Mouse (Mus musculus) midbrain, embryonic 13.5 days (tissue): Measurements from ENCODE around the gene Mettl7a1. TPM values are rescaled to one million over a fixed set of nuclear protein-coding genes. Genes with fewer than 3 reads are reported as not detected.
A peak's percentile ranks its signal among the peaks of the same experiment; 100 is the strongest.
"Not testable (repeated sequence)": the region's sequence is repeated elsewhere in the genome, so short reads cannot be mapped to it uniquely, and the experiment has no call there.

Experiments
- ATAC-seq: fragments of 200-750 bp; cut with Nextera tagmentation; 2 replicates; pipeline ENCODE4 v1.8.0; 2017; ENCODE audit warnings: mild to moderate bottlenecking, moderate TSS enrichment, moderate library complexity
- H3K27ac ChIP-seq: fragments of 300-500 bp; sonication (generic); 2 replicates; pipeline ENCODE4 v1.5.1; 2015; ENCODE audit warnings: inconsistent platforms, mild to moderate bottlenecking, moderate library complexity
- H3K27me3 ChIP-seq: fragments of 300-500 bp; sonication (generic); 2 replicates; pipeline ENCODE4 v1.6.1; 2015; ENCODE audit warnings: mild to moderate bottlenecking, inconsistent platforms
- H3K36me3 ChIP-seq: fragments of 300-500 bp; sonication (generic); 2 replicates; pipeline ENCODE4 v1.6.1; 2015; ENCODE audit warnings: mild to moderate bottlenecking, inconsistent platforms
- H3K4me1 ChIP-seq: fragments of 300-500 bp; sonication (generic); replicated peaks from 2 replicates; pipeline ENCODE4 v1.6.1; 2015; ENCODE audit warnings: inconsistent platforms
- H3K4me2 ChIP-seq: fragments of 300-500 bp; sonication (generic); replicated peaks from 2 replicates; pipeline ENCODE4 v1.6.1; 2015; ENCODE audit warnings: moderate library complexity, mild to moderate bottlenecking, inconsistent platforms
- H3K4me3 ChIP-seq: fragments of 300-500 bp; sonication (generic); replicated peaks from 2 replicates; pipeline ENCODE4 v1.5.1; 2015; ENCODE audit warnings: mild to moderate bottlenecking, inconsistent platforms
- H3K9ac ChIP-seq: fragments of 300-500 bp; sonication (generic); replicated peaks from 2 replicates; pipeline ENCODE4 v1.6.1; 2015; ENCODE audit warnings: mild to moderate bottlenecking, inconsistent platforms
- H3K9me3 ChIP-seq: fragments of 300-500 bp; sonication (generic); 2 replicates; pipeline ENCODE4 v1.6.1; 2016; ENCODE audit warnings: mild to moderate bottlenecking, inconsistent platforms
- WGBS: fragments of 180-500 bp; shearing (Covaris S2); methylation state at CpG from one replicate; pipeline ENCODE4 v1.1.7; 2015; 5-methylcytosine and 5-hydroxymethylcytosine counted together
- polyA plus RNA-seq: library from polyadenylated mRNA; unstranded; fragments of >200 nt; fragmentation: Nextera tagmentation; extraction: Ambion mirVana; gene quantifications from 2 replicates; pipeline ENCODE4 v1.2.1, GENCODE M21; 2015

Gene Mettl7a1
- polyA plus RNA-seq, 1 experiment from 2014 or later: 4.6 TPM

GRCm38 (mm10) chr15:100330739-100331138 lies 26.8 kb downstream of the Mettl7a1 start:
- H3K9ac ChIP-seq: no peak overlapping the region
- H3K4me2 ChIP-seq: no peak overlapping the region
- no peak for ATAC-seq
- 92% methylated on average over 7 of the region's 7 CpGs for WGBS
- no peaks in the 10 kb centered on the region for H3K36me3 ChIP-seq
- H3K4me1 ChIP-seq: no peaks in the 10 kb centered on the region
- no peaks in the 10 kb centered on the region for H3K9me3 ChIP-seq
- no peak overlapping the region for H3K27ac ChIP-seq
- no peak overlapping the region for H3K4me3 ChIP-seq
- no peaks in the 10 kb centered on the region for H3K27me3 ChIP-seq

- H3K27ac ChIP-seq, H3K4me1 ChIP-seq, H3K4me2 ChIP-seq, ATAC-seq, H3K27me3 ChIP-seq, H3K9ac ChIP-seq, H3K9me3 ChIP-seq, H3K36me3 ChIP-seq, H3K4me3 ChIP-seq: not testable (repeated sequence)
- WGBS: 48% methylated on average over 3 of the region's 10 CpGs
Measured at GRCm38 (mm10) chr15:100332077-100332961, 28.4 kb downstream of the Mettl7a1 start.

GRCm38 (mm10) chr15:100334629-100335028 lies 30.7 kb downstream of the Mettl7a1 start, which contains the start of gene Mettl7a3:
Gene Mettl7a3, plus strand, starts transcription at chr15:100334929.
- Histone ChIP-seq H3K27me3 (no peaks in the 10 kb centered on the region), H3K9me3 (no peaks in the 10 kb centered on the region), H3K36me3 (no peaks in the 10 kb centered on the region), H3K4me3 (no peak within 1 kb of the TSS), H3K4me2 (no peak within 1 kb of the TSS), H3K9ac (no peak within 1 kb of the TSS), H3K4me1 (no peaks in the 10 kb centered on the region), H3K27ac (no peak within 1 kb of the TSS)
- WGBS: 91% methylated on average over 10 of the region's 10 CpGs
- ATAC-seq: no peak

GRCm38 (mm10) chr15:100337328-100337727 lies 33.4 kb downstream of the Mettl7a1 start:
- ATAC-seq, H3K27ac ChIP-seq, H3K4me3 ChIP-seq, H3K9me3 ChIP-seq, H3K36me3 ChIP-seq, H3K9ac ChIP-seq, H3K4me2 ChIP-seq, H3K27me3 ChIP-seq, H3K4me1 ChIP-seq: not testable (repeated sequence)

GRCm38 (mm10) chr15:100337847-100338246 lies 33.9 kb downstream of the Mettl7a1 start:
- not testable (repeated sequence) for H3K9ac ChIP-seq, H3K4me1 ChIP-seq, H3K4me2 ChIP-seq, H3K9me3 ChIP-seq, H3K36me3 ChIP-seq, H3K27me3 ChIP-seq, H3K4me3 ChIP-seq, H3K27ac ChIP-seq
- WGBS: 44% methylated on average over 10 of the region's 10 CpGs
- 0 out of 2 replicates have a peak, but pooled peaks have one; percentile 50 for ATAC-seq

DNA sequence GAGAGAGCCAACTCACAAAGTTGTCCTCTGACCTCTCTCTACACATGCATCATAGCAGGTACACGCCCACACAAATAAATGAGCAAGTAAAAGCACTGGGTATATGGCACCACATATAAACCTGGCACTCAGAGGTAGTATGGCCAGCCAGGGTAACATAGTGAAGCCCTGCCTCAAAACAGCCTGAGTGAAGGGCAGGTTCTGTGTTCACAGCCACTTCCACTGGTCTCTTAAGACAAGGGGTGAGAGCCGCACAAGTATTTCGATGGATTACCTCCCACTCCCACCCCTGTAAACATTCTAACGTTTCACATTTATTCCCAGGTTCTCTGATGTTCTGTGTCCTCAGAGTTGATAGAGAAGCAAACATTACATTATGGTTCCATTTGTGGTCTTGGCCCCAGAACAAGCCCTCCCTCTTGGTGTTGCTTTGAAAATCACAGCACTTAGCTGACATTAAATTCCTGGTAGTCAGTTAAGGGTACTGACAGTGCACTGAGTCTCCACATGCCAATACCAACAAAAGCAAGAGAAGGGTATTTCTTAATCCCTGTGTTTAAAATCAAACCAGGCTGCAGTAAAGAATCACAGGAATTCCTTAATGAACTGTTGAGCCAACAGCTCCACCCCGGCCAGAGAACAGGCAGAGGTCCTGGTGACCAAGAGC lies 37.5 kb downstream of the Mettl7a1 start:
- not testable (repeated sequence) for H3K27ac ChIP-seq, H3K4me3 ChIP-seq, H3K27me3 ChIP-seq, H3K4me1 ChIP-seq, H3K36me3 ChIP-seq, H3K4me2 ChIP-seq, ATAC-seq, H3K9ac ChIP-seq, H3K9me3 ChIP-seq
- 76% methylated on average over 4 of the region's 5 CpGs for WGBS

DNA sequence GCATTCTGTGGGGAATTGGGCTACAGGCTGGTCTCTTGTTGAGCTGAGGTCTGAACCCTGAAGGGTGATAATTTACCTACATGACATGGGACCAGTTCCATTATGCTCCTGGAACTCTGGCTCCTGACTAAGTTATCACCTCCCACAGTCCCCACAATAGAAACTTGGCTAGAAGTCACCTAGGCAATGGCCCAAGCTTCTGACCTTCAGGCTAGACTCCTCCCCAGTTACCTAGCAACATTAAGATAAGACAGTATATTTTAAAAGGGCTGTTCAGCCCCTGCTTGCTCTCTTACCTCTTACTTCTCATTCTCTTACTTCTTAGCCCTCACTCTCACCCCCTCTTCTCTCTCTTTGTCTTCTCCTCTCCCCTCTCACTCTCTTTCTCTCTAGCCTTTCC lies 41.5 kb downstream of the Mettl7a1 start:
- H3K4me2 ChIP-seq: no peak overlapping the region
- H3K27me3 ChIP-seq: no peaks in the 10 kb centered on the region
- H3K36me3 ChIP-seq: no peaks in the 10 kb centered on the region
- no peak for ATAC-seq
- H3K9ac ChIP-seq: no peak overlapping the region
- no peaks in the 10 kb centered on the region for H3K4me1 ChIP-seq
- H3K4me3 ChIP-seq: no peak overlapping the region
- H3K27ac ChIP-seq: no peak overlapping the region
- no peaks in the 10 kb centered on the region for H3K9me3 ChIP-seq

DNA sequence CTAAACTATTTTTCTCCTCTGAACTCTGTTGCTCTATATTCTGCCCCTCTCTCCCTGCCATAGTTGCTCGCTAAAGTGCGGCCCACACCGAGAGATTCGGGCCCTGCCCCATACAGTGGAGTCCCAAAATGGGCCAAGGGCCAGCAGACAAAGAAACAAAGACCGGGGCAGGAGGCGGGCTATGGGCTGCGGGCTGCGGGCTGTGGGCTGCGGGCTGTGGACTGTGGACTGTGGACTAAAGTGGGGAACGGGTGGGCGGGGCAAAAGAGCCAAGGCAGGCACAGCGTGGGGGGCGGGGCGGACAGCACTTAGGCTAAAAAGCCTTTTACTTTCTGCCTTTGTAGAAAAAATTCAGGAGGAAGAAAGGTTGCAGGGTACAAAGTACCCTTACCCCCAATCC lies 42.8 kb downstream of the Mettl7a1 start:
- Histone ChIP-seq H3K4me2 (no peak overlapping the region), H3K9ac (no peak overlapping the region), H3K4me3 (no peak overlapping the region), H3K4me1 (no peaks in the 10 kb centered on the region), H3K36me3 (no peaks in the 10 kb centered on the region), H3K9me3 (no peaks in the 10 kb centered on the region), H3K27ac (no peak overlapping the region), H3K27me3 (no peaks in the 10 kb centered on the region)
- whole genome bisulfite sequencing: 55% methylated on average over 14 of the region's 14 CpGs
- ATAC-seq: no peak

- Histone ChIP-seq H3K4me3 (no peak overlapping the region), H3K27ac (no peak overlapping the region), H3K27me3 (no peaks in the 10 kb centered on the region), H3K9ac (no peak overlapping the region), H3K4me2 (no peak overlapping the region), H3K9me3 (no peaks in the 10 kb centered on the region), H3K4me1 (no peaks in the 10 kb centered on the region), H3K36me3 (no peaks in the 10 kb centered on the region)
- 54% methylated on average over 2 of the region's 2 CpGs for WGBS
- ATAC-seq: no peak
Measured at GRCm38 (mm10) chr15:100349496-100349895, 45.6 kb downstream of the Mettl7a1 start.

- no peak overlapping the region for H3K27ac ChIP-seq
- no peaks in the 10 kb centered on the region for H3K36me3 ChIP-seq
- H3K4me3 ChIP-seq: no peak overlapping the region
- WGBS: 82% methylated on average over 6 of the region's 6 CpGs
- no peak for ATAC-seq
- no peaks in the 10 kb centered on the region for H3K27me3 ChIP-seq
- H3K4me1 ChIP-seq: no peaks in the 10 kb centered on the region
- no peak overlapping the region for H3K4me2 ChIP-seq
- H3K9me3 ChIP-seq: no peaks in the 10 kb centered on the region
- H3K9ac ChIP-seq: no peak overlapping the region
Measured at GRCm38 (mm10) chr15:100351501-100352060, 47.6 kb downstream of the Mettl7a1 start.

DNA sequence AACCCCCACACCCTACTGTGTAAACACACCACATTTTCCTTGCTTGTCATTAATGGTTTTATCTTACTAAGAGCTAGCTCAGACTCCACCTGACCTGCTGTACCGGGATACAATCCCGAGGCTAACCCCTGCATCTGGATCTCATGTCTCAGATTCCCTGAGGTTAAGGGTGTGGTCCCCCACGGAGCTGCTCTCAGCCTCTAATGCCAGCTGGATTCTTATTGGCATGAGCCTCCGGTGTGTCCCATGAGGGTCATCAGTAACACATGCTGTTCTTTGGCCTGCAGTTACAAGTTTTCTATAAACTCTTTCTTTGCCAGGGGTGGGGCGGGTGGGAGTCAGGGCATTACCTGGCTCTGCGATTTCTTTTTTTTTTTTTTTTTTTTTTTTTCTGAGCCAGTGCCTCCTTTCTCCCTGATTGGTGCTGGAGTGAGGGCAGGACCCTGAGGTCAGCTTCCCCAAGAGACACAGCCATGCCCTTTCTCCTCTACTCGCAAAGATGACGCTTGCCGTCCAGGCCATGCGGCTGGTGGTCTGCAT lies 48.8 kb downstream of the Mettl7a1 start, which contains the start of the genes Methig1 and Mettl7a2:
Methig1 (plus strand) TSS at position 439 of the 540 bp plus-strand sequence.
Mettl7a2 (plus strand) TSS at position 490 of the 540 bp plus-strand sequence.
- Histone ChIP-seq H3K36me3 (no peaks in the 10 kb centered on the region), H3K9ac (no peak within 1 kb of the TSS), H3K27ac (no peak within 1 kb of the TSS), H3K4me3 (no peak within 1 kb of the TSS), H3K4me1 (no peaks in the 10 kb centered on the region), H3K4me2 (no peak within 1 kb of the TSS), H3K27me3 (no peaks in the 10 kb centered on the region), H3K9me3 (no peaks in the 10 kb centered on the region)
- 92% methylated on average over 10 of the region's 10 CpGs for WGBS
- no peak for ATAC-seq

DNA sequence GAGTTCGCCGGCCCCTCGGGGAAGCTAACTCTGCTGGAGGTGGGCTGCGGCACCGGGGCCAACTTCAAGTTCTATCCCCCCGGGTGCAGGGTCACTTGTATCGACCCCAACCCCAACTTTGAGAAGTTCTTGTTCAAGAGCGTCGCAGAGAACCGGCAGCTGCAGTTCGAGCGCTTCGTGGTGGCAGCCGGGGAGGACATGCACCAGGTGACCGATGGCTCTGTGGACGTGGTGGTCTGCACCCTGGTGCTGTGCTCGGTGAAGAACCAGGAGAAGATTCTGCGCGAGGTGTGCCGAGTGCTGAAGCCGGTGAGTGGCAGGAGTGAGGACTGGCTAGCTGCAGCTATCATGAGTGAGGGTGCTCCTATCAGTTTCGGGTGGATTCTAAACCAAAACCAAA lies 49.5 kb downstream of the Mettl7a1 start:
- not testable (repeated sequence) for H3K27me3 ChIP-seq, ATAC-seq
- 98% methylated on average over 9 of the region's 22 CpGs for WGBS

More for the DNA sequence above, 49.5 kb downstream of the Mettl7a1 start:
- H3K4me2 ChIP-seq, H3K9ac ChIP-seq, H3K27ac ChIP-seq, H3K4me3 ChIP-seq, H3K9me3 ChIP-seq, H3K4me1 ChIP-seq, H3K36me3 ChIP-seq: not testable (repeated sequence)
